Mouse (Mus musculus): ENCODE data around the gene Pcp2.

DNA sequence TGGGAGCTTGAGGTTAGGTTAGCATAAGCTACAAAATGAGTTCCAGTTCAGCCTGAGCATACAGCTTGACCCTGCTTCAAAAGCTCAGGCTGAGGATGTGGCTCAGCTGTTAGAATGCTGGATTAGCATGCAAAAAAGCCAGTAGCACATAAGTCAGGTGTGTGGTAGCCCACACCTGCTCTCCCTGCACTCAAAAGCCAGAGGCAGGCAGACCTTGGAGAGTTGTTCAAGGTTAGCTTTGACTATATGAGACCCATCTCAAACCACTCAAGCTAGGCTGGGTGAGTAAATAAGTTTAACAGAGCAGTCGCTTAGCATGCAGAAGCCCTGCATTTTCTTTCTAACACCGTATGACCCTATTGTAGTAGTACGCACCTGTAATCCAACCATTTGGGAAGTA lies 50.8 kb downstream of the Pcp2 start:
- TF ChIP-seq ZNF384 (IDR thresholded peaks at IDR 0.05; ENCODE audit: low read depth, low read length) (peak; percentile 79; the same call in 1 of the 2 replicates), MAFK (IDR thresholded peaks at IDR 0.05; ENCODE audit: insufficient read depth, low read depth, low read length) (no peak), ZC3H11A (IDR thresholded peaks at IDR 0.05; ENCODE audit: borderline replicate concordance, low read depth, low read length) (no peak), CHD2 (IDR thresholded peaks at IDR 0.05; ENCODE audit: low read depth, low read length) (no peak), HCFC1 (IDR thresholded peaks at IDR 0.05; ENCODE audit: borderline replicate concordance, insufficient read depth, low read length) (no peak)
